Mouse (Mus musculus) limb, embryonic 13.5 days (tissue): ENCODE measurements around the gene Ralgds. TPM values are rescaled to one million over a fixed set of nuclear protein-coding genes. Genes with fewer than 3 reads are reported as not detected.
A peak's percentile ranks its signal among the peaks of the same experiment; 100 is the strongest.

ENCODE experiments used
- ATAC-seq: fragments of 200-750 bp; cut with Nextera tagmentation; 2 replicates; pipeline ENCODE4 v1.8.0; 2017; ENCODE audit warnings: low read depth, moderate number of reproducible peaks, moderate TSS enrichment; ENCODE audit not compliant: low FRiP score
- H3K27ac ChIP-seq: fragments of 300-500 bp; sonication (generic); 2 replicates; pipeline ENCODE4 v1.5.1; 2015; ENCODE audit warnings: inconsistent platforms, mild to moderate bottlenecking, moderate library complexity
- H3K27me3 ChIP-seq: fragments of 300-500 bp; sonication (generic); 2 replicates; pipeline ENCODE4 v1.6.1; 2015; ENCODE audit warnings: mild to moderate bottlenecking, inconsistent platforms
- H3K36me3 ChIP-seq: fragments of 300-500 bp; sonication (generic); 2 replicates; pipeline ENCODE4 v1.6.1; 2015; ENCODE audit warnings: inconsistent platforms, mild to moderate bottlenecking, moderate library complexity
- H3K4me1 ChIP-seq: fragments of 300-500 bp; sonication (generic); 2 replicates; pipeline ENCODE4 v1.6.1; 2015; ENCODE audit warnings: inconsistent platforms
- H3K4me2 ChIP-seq: fragments of 300-500 bp; sonication (generic); replicated peaks from 2 replicates; pipeline ENCODE4 v1.6.1; 2015; ENCODE audit warnings: inconsistent platforms, mild to moderate bottlenecking, moderate library complexity
- H3K4me3 ChIP-seq: fragments of 300-500 bp; sonication (generic); 2 replicates; pipeline ENCODE4 v1.5.1; 2015; ENCODE audit warnings: moderate library complexity, mild to moderate bottlenecking, inconsistent platforms
- H3K9ac ChIP-seq: fragments of 300-500 bp; sonication (generic); 2 replicates; pipeline ENCODE4 v1.6.1; 2015; ENCODE audit warnings: mild to moderate bottlenecking, inconsistent platforms
- H3K9me3 ChIP-seq: fragments of 300-500 bp; sonication (generic); 2 replicates; pipeline ENCODE4 v1.6.1; 2016; ENCODE audit warnings: inconsistent platforms
- WGBS: fragments of 180-500 bp; shearing (Covaris S2); methylation state at CpG from one replicate; pipeline ENCODE4 v1.1.7; 2015; 5-methylcytosine and 5-hydroxymethylcytosine counted together
- polyA plus RNA-seq: library from polyadenylated mRNA; unstranded; fragments of >200 nt; fragmentation: Nextera tagmentation; extraction: Ambion mirVana; gene quantifications from 2 replicates; pipeline ENCODE4 v1.2.1, GENCODE M21; 2015

Ralgds gene
- polyA plus RNA-seq, 1 experiment from 2014 or later = 53.8 TPM

GRCm38 (mm10) chr2:28578003-28578402, 65.1 kb downstream of the Ralgds start:
- Histone ChIP-seq H3K9me3 (no peaks in the 10 kb centered on the region), H3K4me3 (no peak overlapping the region), H3K36me3 (peaks cover 76% of the 10 kb centered on the region), H3K9ac (no peak overlapping the region), H3K4me2 (no peak overlapping the region), H3K4me1 (peaks cover 8% of the 10 kb centered on the region), H3K27ac (no peak overlapping the region), H3K27me3 (no peaks in the 10 kb centered on the region)
- WGBS = 74% methylated on average over 5 of the region's 5 CpGs
- ATAC-seq = no peak

GRCm38 (mm10) chr2:28582647-28583353, 69.9 kb downstream of the Ralgds start:
- peak; percentile 94 for ATAC-seq
- H3K4me1 ChIP-seq = peaks cover 15% of the 10 kb centered on the region
- H3K27me3 ChIP-seq = no peaks in the 10 kb centered on the region
- H3K9me3 ChIP-seq = no peaks in the 10 kb centered on the region
- H3K4me3 ChIP-seq = peak overlapping the region; percentile 71
- H3K36me3 ChIP-seq = peaks cover 30% of the 10 kb centered on the region
- peak overlapping the region; percentile 77 for H3K9ac ChIP-seq
- peak overlapping the region; percentile 76 for H3K4me2 ChIP-seq
- peak overlapping the region; percentile 89 for H3K27ac ChIP-seq
- WGBS = under 1% methylated on average over 56 of the region's 56 CpGs

GRCm38 (mm10) chr2:28583651-28584050, 70.7 kb downstream of the Ralgds start, which contains the start of gene Gtf3c5:
Gene Gtf3c5, minus strand, starts transcription at chr2:28583751.
- Histone ChIP-seq H3K36me3 (peaks cover 22% of the 10 kb centered on the region), H3K27ac (peak within 1 kb of the TSS; percentile 89), H3K27me3 (no peaks in the 10 kb centered on the region), H3K4me2 (peak within 1 kb of the TSS; percentile 76), H3K9ac (peak within 1 kb of the TSS; percentile 77), H3K4me3 (peak within 1 kb of the TSS; percentile 71), H3K9me3 (no peaks in the 10 kb centered on the region), H3K4me1 (peaks cover 15% of the 10 kb centered on the region)
- no peak for ATAC-seq
- 73% methylated on average over 9 of the region's 9 CpGs for WGBS

DNA sequence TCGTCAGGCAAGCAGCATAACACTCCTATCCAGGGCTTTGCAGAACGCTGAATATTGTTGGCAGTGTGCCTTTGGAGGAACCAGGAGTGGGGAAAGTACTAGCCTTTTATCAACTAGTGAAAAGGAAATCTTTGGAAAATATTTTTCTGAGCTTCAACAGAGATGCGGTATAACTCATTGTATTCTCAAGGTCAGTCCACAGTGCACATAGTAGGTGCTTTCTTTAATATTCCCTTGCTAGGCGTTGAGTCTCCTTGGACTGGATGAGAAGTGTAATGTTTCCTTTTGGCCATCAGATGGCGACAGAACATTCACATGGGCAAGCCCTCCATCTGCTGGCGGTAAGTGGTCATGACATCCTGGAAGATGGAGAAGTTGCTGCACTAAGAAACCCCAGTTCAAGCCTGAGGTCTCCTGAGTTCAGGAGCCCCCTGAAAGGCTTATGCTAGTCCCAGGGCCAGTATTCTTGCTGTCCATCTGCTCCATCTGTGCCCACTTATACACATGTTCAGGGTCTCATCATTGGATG, 72.2 kb downstream of the Ralgds start:
- H3K4me1 ChIP-seq = peaks cover 15% of the 10 kb centered on the region
- H3K9ac ChIP-seq = no peak overlapping the region
- no peaks in the 10 kb centered on the region for H3K27me3 ChIP-seq
- H3K27ac ChIP-seq = no peak overlapping the region
- H3K4me2 ChIP-seq = no peak overlapping the region
- ATAC-seq = no peak
- no peak overlapping the region for H3K4me3 ChIP-seq
- 20% methylated on average over 6 of the region's 6 CpGs for WGBS
- H3K9me3 ChIP-seq = no peaks in the 10 kb centered on the region
- H3K36me3 ChIP-seq = peaks cover 8% of the 10 kb centered on the region

DNA sequence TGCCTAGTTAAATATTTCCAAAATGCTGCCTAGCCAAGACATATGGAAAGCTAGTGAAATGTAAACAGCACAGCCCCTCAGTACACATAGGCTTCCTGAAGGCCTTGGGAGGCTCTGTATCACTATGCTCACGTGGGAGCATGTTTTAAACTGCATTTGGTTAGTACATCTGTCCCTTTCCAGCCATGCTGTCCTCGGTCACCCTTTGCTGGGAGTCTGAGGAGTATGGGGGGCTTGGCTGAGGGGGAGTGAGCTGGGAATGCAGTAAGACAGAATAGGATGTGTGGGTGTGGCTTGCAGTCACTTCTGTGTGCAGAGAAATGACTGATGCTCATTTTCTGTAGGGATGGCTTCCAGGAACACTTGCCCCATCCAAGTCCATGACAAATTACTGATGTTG, 72.8 kb downstream of the Ralgds start:
- peaks cover 15% of the 10 kb centered on the region for H3K4me1 ChIP-seq
- no peak overlapping the region for H3K9ac ChIP-seq
- no peaks in the 10 kb centered on the region for H3K27me3 ChIP-seq
- H3K9me3 ChIP-seq = no peaks in the 10 kb centered on the region
- no peak overlapping the region for H3K4me3 ChIP-seq
- H3K4me2 ChIP-seq = no peak overlapping the region
- 37% methylated on average over 2 of the region's 2 CpGs for WGBS
- H3K36me3 ChIP-seq = peaks cover 4% of the 10 kb centered on the region
- no peak overlapping the region for H3K27ac ChIP-seq
- ATAC-seq = no peak

DNA sequence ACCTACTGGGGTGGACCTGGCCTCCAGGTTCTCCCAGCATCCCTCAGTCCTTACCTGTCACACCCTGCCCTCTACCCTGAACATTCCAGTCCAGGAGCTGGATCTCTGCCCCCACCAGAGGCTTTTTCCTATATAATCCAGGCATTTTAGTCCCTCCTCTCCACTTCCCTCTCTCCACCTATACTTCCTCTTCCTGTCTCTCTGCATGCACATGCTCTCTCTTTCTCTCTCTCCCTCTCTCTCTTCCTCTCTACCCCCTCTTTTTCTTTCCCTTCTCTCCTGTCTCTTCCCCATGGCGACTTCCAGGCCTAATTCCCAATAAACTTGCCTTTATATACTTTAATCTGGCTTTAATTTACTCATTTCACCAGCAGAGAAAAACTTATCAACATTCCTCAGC, 75.6 kb downstream of the Ralgds start:
- H3K9ac ChIP-seq = no peak overlapping the region
- WGBS = 30% methylated on average over 1 of the region's 1 CpGs
- H3K36me3 ChIP-seq = no peaks in the 10 kb centered on the region
- peaks cover 6% of the 10 kb centered on the region for H3K27me3 ChIP-seq
- H3K9me3 ChIP-seq = no peaks in the 10 kb centered on the region
- H3K27ac ChIP-seq = no peak overlapping the region
- no peak overlapping the region for H3K4me3 ChIP-seq
- no peak overlapping the region for H3K4me2 ChIP-seq
- H3K4me1 ChIP-seq = peaks cover 3% of the 10 kb centered on the region
- ATAC-seq = no peak

- Histone ChIP-seq H3K27me3 (peaks cover 10% of the 10 kb centered on the region), H3K4me2 (no peak overlapping the region), H3K27ac (no peak overlapping the region), H3K4me3 (no peak overlapping the region), H3K36me3 (no peaks in the 10 kb centered on the region), H3K4me1 (no peaks in the 10 kb centered on the region), H3K9ac (no peak overlapping the region), H3K9me3 (no peaks in the 10 kb centered on the region)
- ATAC-seq = no peak
- WGBS = 79% methylated on average over 2 of the region's 2 CpGs
Observed at GRCm38 (mm10) chr2:28591479-28591878, 78.6 kb downstream of the Ralgds start.

DNA sequence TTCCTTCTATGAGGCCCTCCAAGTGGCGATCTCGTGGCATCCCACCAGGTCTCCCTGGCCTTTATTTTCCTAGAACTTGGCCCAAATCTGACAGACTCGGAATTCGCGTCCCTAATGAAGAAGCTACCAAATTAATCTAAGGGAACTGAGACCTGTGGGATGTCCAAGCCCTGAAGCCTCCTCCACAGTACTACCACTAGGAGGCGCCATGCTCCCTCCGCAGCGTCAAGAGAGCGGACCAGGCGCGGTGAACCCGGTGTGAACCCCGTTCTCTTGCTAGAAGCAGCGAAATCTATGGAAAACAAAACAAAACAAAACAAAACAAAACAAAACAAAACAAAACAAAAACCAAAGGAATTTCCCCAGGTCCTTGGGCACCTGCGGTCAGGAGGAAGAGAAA, 79.9 kb downstream of the Ralgds start:
- H3K27me3 ChIP-seq = peaks cover 10% of the 10 kb centered on the region
- no peak overlapping the region for H3K9ac ChIP-seq
- peaks cover 1% of the 10 kb centered on the region; the same call in 1 of the 2 replicates for H3K4me1 ChIP-seq
- no peak for ATAC-seq
- no peak overlapping the region for H3K4me3 ChIP-seq
- H3K27ac ChIP-seq = no peak overlapping the region
- H3K9me3 ChIP-seq = 0 out of 2 replicates have a peak, but pooled peaks cover 5% of the 10 kb centered on the region
- H3K4me2 ChIP-seq = no peak overlapping the region
- 8% methylated on average over 15 of the region's 15 CpGs for WGBS
- H3K36me3 ChIP-seq = no peaks in the 10 kb centered on the region

DNA sequence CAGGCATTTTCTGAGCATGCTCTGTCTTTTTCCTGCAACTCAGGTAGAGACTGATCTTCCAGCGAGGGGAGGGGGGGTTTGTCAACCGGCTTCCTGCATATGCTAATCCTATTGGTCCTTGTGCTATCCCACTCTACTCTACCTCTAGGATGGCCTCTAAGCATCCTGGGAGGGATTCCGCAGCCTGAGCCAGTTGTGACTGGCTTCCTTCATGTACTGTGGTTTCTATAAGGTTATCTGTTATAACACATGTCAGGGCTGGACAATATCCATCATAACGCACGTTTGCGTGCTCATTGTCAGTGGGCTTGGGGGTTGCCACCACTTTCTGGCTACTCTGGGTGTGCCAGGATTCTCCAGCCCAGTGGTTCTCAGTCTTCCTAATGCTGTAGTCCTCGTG, 83.1 kb downstream of the Ralgds start:
- ATAC-seq = no peak
- Histone ChIP-seq H3K27ac (no peak overlapping the region), H3K36me3 (no peaks in the 10 kb centered on the region), H3K4me1 (peaks cover 11% of the 10 kb centered on the region), H3K27me3 (peaks cover 10% of the 10 kb centered on the region), H3K4me2 (no peak overlapping the region), H3K9me3 (0 out of 2 replicates have a peak, but pooled peaks cover 5% of the 10 kb centered on the region), H3K9ac (no peak overlapping the region), H3K4me3 (no peak overlapping the region)
- 76% methylated on average over 7 of the region's 7 CpGs for WGBS

DNA sequence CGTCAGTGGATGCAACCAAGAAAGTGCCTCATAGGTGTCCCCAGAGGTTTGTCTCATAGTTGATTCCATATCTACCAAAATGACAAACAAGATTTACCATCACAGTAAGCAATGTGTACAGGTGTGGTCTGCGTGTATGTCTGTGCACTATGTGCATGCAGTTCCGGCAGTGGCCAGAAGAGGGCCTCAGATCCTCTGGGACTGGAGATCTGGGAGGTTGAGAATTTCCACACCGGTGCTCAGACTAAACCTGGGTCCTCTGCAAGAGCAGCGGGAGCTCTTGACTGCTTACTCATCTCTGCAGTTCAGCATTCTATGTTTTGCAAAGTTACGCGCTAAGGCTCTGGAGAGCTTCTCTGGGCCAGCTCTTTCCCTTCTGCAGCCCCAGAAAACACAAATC, 84.1 kb downstream of the Ralgds start:
- 0 out of 2 replicates have a peak, but pooled peaks cover 5% of the 10 kb centered on the region for H3K9me3 ChIP-seq
- no peak overlapping the region for H3K27ac ChIP-seq
- no peak overlapping the region for H3K9ac ChIP-seq
- H3K27me3 ChIP-seq = peaks cover 10% of the 10 kb centered on the region
- 94% methylated on average over 7 of the region's 7 CpGs for WGBS
- H3K4me3 ChIP-seq = no peak overlapping the region
- H3K4me2 ChIP-seq = no peak overlapping the region
- peaks cover 11% of the 10 kb centered on the region for H3K4me1 ChIP-seq
- H3K36me3 ChIP-seq = no peaks in the 10 kb centered on the region
- no peak for ATAC-seq

- Histone ChIP-seq H3K36me3 (no peaks in the 10 kb centered on the region), H3K27me3 (0 out of 2 replicates have a peak, but pooled peaks cover 4% of the 10 kb centered on the region), H3K4me1 (peaks cover 11% of the 10 kb centered on the region), H3K4me2 (no peak overlapping the region), H3K4me3 (no peak overlapping the region), H3K9ac (0 out of 2 replicates have a peak overlapping the region, but pooled peaks have one; percentile 19), H3K9me3 (0 out of 2 replicates have a peak, but pooled peaks cover 5% of the 10 kb centered on the region), H3K27ac (no peak overlapping the region)
- ATAC-seq = peak; percentile 66; the same call in 1 of the 2 replicates
- 77% methylated on average over 7 of the region's 7 CpGs for WGBS
Observed at GRCm38 (mm10) chr2:28597733-28598547, 85.0 kb downstream of the Ralgds start.
